Mouse (Mus musculus) adrenal gland, adult 8-10 months (tissue): ENCODE data around the gene Fam189a1. TPM values are rescaled to one million over a fixed set of nuclear protein-coding genes. Genes with fewer than 3 reads are reported as not detected.

ENCODE experiments used
- DNase-seq: peaks from one replicate; pipeline ENCODE4 v3.0.0; 2022
- total RNA-seq, 4 experiments: library from RNA; stranded (reverse); gene quantifications; 2 replicates each; pipeline ENCODE4 v1.2.4; 2022

Gene Fam189a1
- total RNA-seq, 4 experiments from 2014 or later = 0.41 to 0.95 (median 0.48) TPM

- DNase-seq = no peak
Measured at GRCm38 (mm10) chr7:65044280-65044679, 112.1 kb downstream of the Fam189a1 start.

- no peak for DNase-seq
Measured at GRCm38 (mm10) chr7:65041106-65041505, 115.3 kb downstream of the Fam189a1 start.

DNA sequence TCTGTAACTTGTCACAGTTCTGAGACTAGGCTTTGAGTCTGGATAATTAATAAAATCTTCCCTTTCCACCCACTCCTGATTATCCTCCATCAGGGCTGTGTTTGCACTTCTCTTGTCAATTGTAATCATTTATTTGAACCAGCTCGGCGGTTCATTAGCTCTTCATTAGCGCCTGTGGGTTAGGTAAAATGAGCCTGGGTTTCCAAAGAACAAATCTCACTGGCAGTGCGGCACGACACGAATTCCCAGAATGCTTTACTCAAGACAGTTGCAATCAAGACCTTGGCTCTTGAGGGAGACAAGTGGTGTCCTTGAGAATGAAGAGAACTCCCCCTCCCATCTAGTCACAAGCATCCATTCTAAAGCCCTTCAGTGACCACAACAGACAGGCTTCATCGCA lies 124.6 kb downstream of the Fam189a1 start:
- no peak for DNase-seq

- DNase-seq = no peak
Measured at GRCm38 (mm10) chr7:65031195-65031594, 125.2 kb downstream of the Fam189a1 start.

DNA sequence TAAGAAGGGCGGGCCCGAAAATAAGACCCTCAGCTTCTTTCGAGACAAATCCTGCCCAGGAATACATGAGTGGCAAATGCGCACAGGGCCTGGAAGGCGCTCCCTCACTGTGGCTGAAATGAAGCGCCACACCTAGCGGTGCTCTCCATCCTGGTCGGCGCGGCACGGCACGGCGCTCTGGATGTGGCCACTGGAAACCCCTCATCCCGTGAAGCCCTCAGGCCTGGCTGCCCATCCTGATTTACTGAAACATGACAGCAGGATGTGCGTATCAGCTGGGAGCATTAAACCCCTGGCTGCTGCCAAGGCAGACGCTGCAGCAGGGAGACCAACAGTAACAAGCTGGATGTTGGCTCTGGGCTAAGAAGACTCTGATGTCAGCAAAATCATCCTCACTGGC lies 126.4 kb downstream of the Fam189a1 start:
- no peak for DNase-seq

- no peak for DNase-seq
Measured at GRCm38 (mm10) chr7:65021298-65021697, 135.1 kb downstream of the Fam189a1 start.

DNA sequence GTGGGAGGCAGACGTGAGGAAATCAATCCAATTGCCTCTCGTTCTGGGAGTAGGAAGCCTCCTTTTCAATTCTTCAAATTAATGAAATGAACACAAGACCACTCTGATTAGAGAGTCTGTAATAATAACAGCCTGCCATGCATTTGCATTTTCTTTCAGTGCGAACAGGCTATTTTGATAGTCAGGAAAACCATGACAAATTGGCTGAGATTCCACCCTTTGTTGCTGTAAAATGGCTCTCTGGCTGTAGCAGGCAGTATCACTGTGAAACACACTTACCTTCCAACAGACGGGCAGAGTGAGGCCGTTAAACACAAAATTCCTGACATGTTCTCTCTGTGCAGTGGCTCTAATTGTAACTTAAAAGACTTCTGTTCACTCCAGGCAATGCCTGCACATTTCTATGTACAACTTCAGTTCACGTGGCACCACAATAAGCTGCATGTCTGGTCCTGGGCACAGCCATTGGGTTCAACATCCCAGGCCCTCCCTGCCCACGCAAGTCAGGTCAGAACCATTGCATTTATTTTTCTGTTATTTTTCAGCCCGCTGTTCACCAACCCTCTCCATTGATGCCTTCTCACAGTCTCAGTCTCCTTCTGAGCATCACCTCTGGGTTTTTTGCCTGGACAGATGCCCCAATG lies 138.2 kb downstream of the Fam189a1 start:
- DNase-seq = no peak

GRCm38 (mm10) chr7:65017348-65017747 lies 139.0 kb downstream of the Fam189a1 start:
- DNase-seq = no peak

DNA sequence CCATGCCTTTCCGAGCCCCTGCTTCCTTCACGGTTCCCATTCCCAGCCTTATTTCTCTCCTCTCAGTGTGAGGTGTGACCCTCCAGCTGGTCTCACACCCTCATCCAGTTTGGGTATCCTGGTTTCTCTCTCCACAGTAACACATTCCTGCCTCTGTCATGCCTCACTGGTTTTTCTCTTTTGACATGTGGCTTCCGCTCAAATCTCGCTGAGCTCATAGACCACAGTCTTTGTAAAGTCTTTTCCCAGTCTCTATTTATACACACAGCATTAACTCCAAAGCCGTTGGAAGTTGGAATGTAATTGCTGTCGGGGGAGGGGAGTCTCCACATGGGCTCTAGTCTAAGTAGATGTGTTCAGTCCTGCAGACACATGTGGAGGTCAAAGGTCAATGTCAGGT lies 145.2 kb downstream of the Fam189a1 start:
- no peak for DNase-seq

DNA sequence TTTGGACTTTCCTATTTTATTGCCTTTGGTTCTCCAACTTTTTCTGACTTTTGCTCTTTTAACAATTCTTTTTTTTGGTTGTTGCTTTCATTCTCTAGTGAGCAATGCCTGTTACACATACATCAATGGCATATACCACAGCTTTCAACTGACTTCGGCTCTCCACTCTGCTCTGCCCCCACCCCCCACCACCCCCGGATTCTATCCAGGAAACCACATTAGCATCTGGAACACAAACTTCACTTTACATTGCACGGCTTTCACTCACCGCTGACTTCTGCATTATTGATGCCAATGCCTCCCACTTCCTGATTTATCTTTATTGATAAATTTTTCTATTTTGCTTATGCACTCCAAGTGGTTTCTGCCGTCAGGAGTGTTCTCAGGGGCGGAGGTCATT lies 146.1 kb downstream of the Fam189a1 start:
- DNase-seq = no peak

DNA sequence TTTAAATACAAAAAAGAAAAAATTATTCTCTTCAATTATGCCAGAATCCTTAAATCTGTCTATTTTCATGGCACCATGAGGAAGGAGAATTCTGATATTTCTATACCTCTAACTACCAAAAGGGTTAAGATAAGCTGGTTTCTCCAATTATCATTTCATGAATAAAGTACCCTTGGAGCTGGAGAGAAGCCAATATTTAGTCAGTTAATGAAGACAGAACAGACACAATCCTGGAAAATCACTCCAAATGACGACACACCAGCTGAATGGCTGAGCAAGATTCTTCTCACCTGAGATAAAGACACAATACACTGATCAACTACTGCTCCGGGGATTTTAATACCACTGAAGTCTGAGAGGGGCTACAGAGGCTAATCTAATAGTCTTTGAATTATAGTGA lies 150.6 kb downstream of the Fam189a1 start:
- no peak for DNase-seq

DNA sequence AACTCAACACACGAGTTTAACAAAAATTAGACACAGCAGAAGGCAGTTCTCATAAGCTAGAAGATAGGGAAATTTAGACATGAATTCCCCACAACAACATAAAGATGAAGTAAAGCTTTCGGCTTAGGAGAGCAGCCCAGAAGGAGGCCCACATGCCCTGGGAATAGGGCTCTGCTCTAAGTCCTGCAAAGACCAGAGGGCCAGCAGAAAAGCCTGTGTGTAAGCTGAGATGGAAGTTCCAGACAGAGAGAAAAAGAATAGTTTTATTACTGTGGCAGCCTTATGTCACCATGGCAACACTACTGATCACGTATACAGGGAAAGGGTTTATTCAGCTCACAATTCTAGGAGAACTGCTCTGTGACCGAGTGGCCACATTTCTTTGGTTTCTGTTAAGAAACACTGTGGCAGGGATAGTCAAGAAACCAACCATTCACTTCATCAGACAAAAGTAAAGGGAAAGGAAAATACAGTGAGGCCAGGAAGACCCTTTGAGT lies 156.6 kb downstream of the Fam189a1 start:
- DNase-seq = no peak

- no peak for DNase-seq
Measured at GRCm38 (mm10) chr7:64997743-64998142, 158.6 kb downstream of the Fam189a1 start.

DNA sequence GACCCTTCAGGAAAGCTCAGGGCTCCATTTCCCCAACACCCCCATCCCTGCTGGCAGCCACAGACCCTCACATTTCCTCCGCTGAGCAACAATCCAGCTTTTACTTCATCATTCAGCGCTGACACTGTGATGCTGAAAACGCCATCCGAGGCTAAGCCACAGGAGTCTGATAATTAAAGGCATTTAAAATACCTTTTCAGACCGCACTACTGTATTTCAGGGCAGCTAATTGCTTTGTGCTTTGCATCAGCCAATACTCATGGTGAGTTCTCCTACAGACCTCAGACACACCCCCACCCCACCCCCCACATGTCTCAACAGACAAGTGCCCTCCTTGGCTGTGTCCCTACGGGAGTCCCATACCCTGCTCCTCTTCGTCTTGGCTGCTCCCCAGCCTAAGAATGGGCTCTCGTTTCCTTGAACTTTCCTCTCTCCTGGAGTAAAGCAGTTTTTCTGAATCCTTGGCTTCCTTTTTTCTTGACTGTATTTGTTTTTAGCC lies 160.4 kb downstream of the Fam189a1 start:
- DNase-seq = no peak

DNA sequence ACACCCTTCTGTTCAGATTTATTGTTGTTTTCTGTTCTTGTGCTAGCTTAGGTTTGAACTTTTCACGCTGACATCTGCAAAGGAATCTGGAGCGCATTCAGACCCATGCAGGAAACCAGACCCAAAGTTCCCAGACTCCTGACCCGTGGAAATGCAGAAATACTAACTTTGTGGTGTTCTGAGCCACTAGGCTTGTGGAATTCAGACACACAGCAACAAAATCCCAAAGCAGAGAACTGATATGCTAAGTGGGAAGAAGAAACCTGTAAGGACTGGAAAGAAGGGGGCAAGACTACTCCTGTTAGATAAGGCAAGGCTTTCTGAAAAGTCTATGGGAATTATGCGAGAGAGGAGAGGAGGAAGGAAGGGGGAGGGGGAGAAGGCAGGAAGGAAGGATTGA lies 167.0 kb downstream of the Fam189a1 start:
- DNase-seq = no peak

- DNase-seq = no peak
Measured at GRCm38 (mm10) chr7:64988015-64988414, 168.4 kb downstream of the Fam189a1 start.

- no peak for DNase-seq
Measured at GRCm38 (mm10) chr7:64984468-64985120, 171.8 kb downstream of the Fam189a1 start.

DNA sequence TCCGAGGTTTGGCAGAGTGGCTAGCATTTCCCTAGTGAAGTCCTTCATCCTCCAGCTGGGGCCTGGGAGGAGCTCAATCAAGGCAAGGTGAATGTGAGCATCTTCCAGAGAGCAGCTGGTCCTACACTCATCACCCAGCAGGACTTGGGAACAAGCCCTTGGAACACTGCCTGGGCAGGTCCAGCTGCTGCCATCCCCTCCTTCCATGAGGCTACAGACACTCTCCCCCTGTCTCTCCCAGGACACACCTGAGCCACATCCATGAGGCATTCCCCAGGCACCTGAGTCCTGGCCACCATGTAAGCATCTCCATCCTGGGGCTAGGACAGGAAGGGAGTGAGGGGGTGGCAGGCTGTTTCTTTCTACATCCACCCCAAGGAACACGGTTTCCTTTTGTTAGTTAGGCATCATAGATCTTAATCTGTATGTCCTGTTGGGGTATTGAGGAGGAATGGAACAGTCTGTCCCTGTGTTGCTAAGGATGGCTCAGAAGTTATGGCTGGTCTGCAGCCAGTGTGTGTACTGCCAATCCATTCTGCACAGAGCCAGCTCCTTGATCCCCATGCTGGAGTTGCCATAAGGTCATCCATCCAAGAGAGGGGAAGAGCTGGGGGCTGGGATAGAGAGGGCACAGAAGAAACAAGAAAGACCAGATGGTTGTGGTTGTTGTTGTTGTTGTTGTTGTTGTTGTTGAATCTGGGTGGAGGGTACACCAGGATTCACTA lies 174.7 kb downstream of the Fam189a1 start:
- DNase-seq = no peak

GRCm38 (mm10) chr7:64973590-64974262 lies 182.6 kb downstream of the Fam189a1 start:
- no peak for DNase-seq

GRCm38 (mm10) chr7:64962128-64962527 lies 194.2 kb downstream of the Fam189a1 start:
- DNase-seq = no peak

- no peak for DNase-seq
Measured at GRCm38 (mm10) chr7:64959087-64959486, 197.3 kb downstream of the Fam189a1 start.

DNA sequence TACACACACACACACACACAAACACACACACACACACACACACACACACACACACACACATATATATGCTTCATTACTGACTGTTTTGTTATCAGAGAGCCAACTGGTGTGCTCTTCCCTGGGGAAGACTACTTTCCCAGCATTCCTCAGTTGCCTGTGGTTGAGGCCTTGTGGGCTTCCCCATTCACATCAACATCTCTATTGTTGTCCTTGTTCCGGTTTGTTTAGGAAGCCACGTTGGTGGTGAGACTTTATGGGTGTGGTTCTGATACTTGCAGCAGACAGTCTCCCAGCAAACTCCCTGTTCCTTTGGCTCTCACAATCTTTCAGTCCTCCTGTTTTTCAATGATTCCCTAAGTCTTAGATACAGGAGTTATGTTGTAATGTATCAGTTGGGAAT lies 204.2 kb downstream of the Fam189a1 start:
- no peak for DNase-seq

GRCm38 (mm10) chr7:64950771-64951099 lies 205.6 kb downstream of the Fam189a1 start:
- no peak for DNase-seq
